Mouse (Mus musculus) testis, adult 2 months (tissue): ENCODE data around the gene Micu2. TPM values are rescaled to one million over a fixed set of nuclear protein-coding genes. Genes with fewer than 3 reads are reported as not detected.
A peak's percentile ranks its signal among the peaks of the same experiment; 100 is the strongest.

Experiments used
- H3K27ac ChIP-seq: fragments of 200-500 bp; 2 replicates; pipeline ENCODE4 v1.5.1; 2012; ENCODE audit warnings: low read depth, low read length; ENCODE audit not compliant: control insufficient read depth, insufficient read depth
- H3K27me3 ChIP-seq: fragments of 200-500 bp; 2 replicates; pipeline ENCODE4 v1.6.1; 2012; ENCODE audit warnings: mild to moderate bottlenecking, low read length, moderate library complexity; ENCODE audit not compliant: control insufficient read depth, insufficient read depth
- H3K36me3 ChIP-seq: fragments of 200-500 bp; 2 replicates; pipeline ENCODE4 v1.6.1; 2012; ENCODE audit warnings: mild to moderate bottlenecking, low read length; ENCODE audit not compliant: control insufficient read depth, insufficient read depth
- H3K4me1 ChIP-seq: fragments of 200-500 bp; 2 replicates; pipeline ENCODE4 v1.6.1; 2012; ENCODE audit warnings: low read length; ENCODE audit not compliant: control insufficient read depth, insufficient read depth
- H3K4me3 ChIP-seq: fragments of 200-500 bp; 2 replicates; pipeline ENCODE4 v1.5.1; 2012; ENCODE audit warnings: low read depth, mild to moderate bottlenecking, low read length, moderate library complexity, mixed read lengths; ENCODE audit not compliant: control insufficient read depth
- CTCF ChIP-seq: fragments of 200-500 bp; IDR thresholded peaks from 2 replicates; pipeline ENCODE4 v1.5.1; 2012; ENCODE audit warnings: low read depth, mild to moderate bottlenecking, inconsistent platforms, low read length, moderate library complexity; ENCODE audit not compliant: control insufficient read depth, insufficient read depth, insufficient replicate concordance
- POLR2A ChIP-seq: fragments of 200-500 bp; IDR thresholded peaks from 2 replicates; pipeline ENCODE4 v1.6.1; 2012; ENCODE audit warnings: low read depth, mild to moderate bottlenecking, inconsistent platforms, low read length, moderate library complexity; ENCODE audit not compliant: control insufficient read depth
- polyA plus RNA-seq: library from polyadenylated mRNA; depleted of rRNA; stranded (reverse); fragments of >200 nt; gene quantifications from 2 replicates; pipeline ENCODE4 v1.2.3, GENCODE M21; 2012; rRNA removed

The Micu2 gene
- polyA plus RNA-seq: 6.9 and 7.7 TPM in 2 replicates

- Histone ChIP-seq H3K27ac (peak within 1 kb of the TSS; percentile 97), H3K4me3 (peak within 1 kb of the TSS; percentile 95), H3K36me3 (no peaks in the 10 kb centered on the region), H3K4me1 (peaks cover 3% of the 10 kb centered on the region), H3K27me3 (no peaks in the 10 kb centered on the region)
- TF ChIP-seq POLR2A (peak; percentile 95), CTCF (no peak)
These were observed at the start of gene Micu2 for GRCm38 (mm10) chr14:57998526-57999401. Gene Micu2 (minus strand): TSS chr14:57999262.

GRCm38 (mm10) chr14:58046639-58047284 lies 47.7 kb upstream of the Micu2 start:
- TF ChIP-seq POLR2A (no peak), CTCF (no peak)
- Histone ChIP-seq H3K27me3 (no peaks in the 10 kb centered on the region), H3K36me3 (no peaks in the 10 kb centered on the region), H3K4me1 (no peaks in the 10 kb centered on the region), H3K4me3 (no peak overlapping the region), H3K27ac (no peak overlapping the region)

GRCm38 (mm10) chr14:58036174-58036573 lies 37.1 kb upstream of the Micu2 start:
- Histone ChIP-seq H3K27me3 (no peaks in the 10 kb centered on the region), H3K4me1 (peaks cover 5% of the 10 kb centered on the region; the same call in 1 of the 2 replicates), H3K36me3 (no peaks in the 10 kb centered on the region), H3K27ac (no peak overlapping the region), H3K4me3 (no peak overlapping the region)
- TF ChIP-seq CTCF (no peak), POLR2A (no peak)

GRCm38 (mm10) chr14:58034567-58034966 lies 35.5 kb upstream of the Micu2 start:
- no peaks in the 10 kb centered on the region for H3K27me3 ChIP-seq
- TF ChIP-seq CTCF: no peak
- TF ChIP-seq POLR2A: no peak
- H3K4me3 ChIP-seq: no peak overlapping the region
- H3K27ac ChIP-seq: no peak overlapping the region
- H3K36me3 ChIP-seq: no peaks in the 10 kb centered on the region
- H3K4me1 ChIP-seq: peaks cover 5% of the 10 kb centered on the region; the same call in 1 of the 2 replicates

GRCm38 (mm10) chr14:58018869-58019268 lies 19.8 kb upstream of the Micu2 start:
- H3K36me3 ChIP-seq: no peaks in the 10 kb centered on the region
- no peak for TF ChIP-seq POLR2A
- no peak for TF ChIP-seq CTCF
- H3K4me3 ChIP-seq: no peak overlapping the region
- no peak overlapping the region for H3K27ac ChIP-seq
- H3K27me3 ChIP-seq: no peaks in the 10 kb centered on the region
- H3K4me1 ChIP-seq: no peaks in the 10 kb centered on the region

GRCm38 (mm10) chr14:58003852-58004251 lies 4.8 kb upstream of the Micu2 start:
- Histone ChIP-seq H3K27ac (no peak overlapping the region), H3K4me1 (no peaks in the 10 kb centered on the region), H3K36me3 (no peaks in the 10 kb centered on the region), H3K27me3 (no peaks in the 10 kb centered on the region), H3K4me3 (no peak overlapping the region)
- TF ChIP-seq POLR2A: no peak
- TF ChIP-seq CTCF: no peak

- H3K4me3 ChIP-seq: no peak overlapping the region
- H3K27me3 ChIP-seq: no peaks in the 10 kb centered on the region
- TF ChIP-seq CTCF: no peak
- no peak for TF ChIP-seq POLR2A
- no peaks in the 10 kb centered on the region for H3K36me3 ChIP-seq
- H3K4me1 ChIP-seq: peaks cover 3% of the 10 kb centered on the region
- no peak overlapping the region for H3K27ac ChIP-seq
These were observed 3.1 kb upstream of the Micu2 start for GRCm38 (mm10) chr14:58002161-58002560.
